Mouse (Mus musculus) naive thymus-derived CD4-positive, alpha-beta T cell, adult 2 months (primary cell): ENCODE measurements around the gene Rilpl1.
A peak's percentile ranks its signal among the peaks of the same experiment; 100 is the strongest.
"Not testable (repeated sequence)": the region's sequence is repeated elsewhere in the genome, so short reads cannot be mapped to it uniquely, and the experiment has no call there.

Experiments
- DNase-seq: peaks from one replicate; pipeline ENCODE4 v3.0.0-alpha.2; 2011; ENCODE audit warnings: low read depth

Rilpl1 gene

DNA sequence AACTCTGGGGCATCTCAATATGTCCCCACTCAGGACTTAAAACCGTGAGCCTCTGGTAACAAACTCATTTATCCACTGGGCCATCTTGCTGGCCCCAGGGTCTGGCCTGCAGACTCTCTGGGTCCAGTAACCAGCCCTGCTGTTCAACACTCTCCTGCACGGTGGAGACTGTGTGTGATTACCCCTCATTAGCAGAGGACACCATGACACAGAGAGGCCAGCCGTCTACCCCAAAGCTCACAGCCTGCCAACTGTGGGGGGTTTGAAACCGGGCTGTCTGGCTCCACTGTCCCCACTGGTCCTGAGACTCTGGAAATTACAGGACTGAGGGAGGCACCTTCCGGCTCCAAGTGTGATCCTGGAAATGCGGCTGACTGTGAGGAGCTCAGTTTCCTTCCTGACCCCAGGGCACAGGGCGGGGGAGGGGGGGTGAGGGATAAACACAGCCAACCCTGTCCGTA lies 2.0 kb downstream of the Rilpl1 start:
- DNase-seq, result no peak

DNA sequence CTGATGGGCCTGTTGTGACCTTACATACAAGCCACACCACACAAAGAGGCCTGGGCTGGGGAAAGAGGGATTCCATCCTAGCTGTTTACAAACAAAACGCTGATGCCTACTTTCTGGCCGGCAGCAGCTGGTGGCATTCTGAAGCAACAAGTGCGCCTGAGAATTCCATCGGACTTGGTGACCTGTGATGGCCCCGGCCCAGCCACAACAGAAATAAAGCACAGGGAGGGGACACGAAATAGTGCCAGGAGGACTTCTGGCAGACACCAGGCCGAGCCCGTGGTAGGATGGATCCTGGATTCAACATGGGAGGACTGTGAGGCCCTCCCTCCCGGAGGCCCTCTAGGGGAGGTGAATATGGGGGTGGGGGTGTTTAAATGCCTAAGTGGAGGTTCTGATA lies 2.4 kb downstream of the Rilpl1 start:
- DNase-seq, result no peak

DNA sequence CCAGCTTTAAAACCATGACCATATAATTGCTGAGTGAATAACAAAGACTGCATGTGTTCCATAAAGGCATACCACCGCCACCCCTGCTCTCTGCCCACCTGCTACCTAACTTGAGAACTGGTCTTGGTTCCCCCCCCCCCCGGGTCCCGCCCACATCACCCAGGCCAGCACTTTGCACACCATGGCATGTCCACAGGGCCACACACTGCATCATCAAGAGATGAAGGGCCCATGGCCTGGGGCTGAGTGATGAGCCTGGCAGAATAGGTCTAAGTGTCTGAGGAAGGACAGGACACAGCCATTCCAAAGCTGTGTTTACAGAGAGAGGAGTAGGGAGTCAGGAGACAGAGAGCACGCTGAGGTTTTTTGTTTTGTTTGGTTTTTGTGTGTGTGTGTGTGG lies 2.8 kb downstream of the Rilpl1 start:
- no peak for DNase-seq

- no peak for DNase-seq
These were observed 6.2 kb downstream of the Rilpl1 start for GRCm38 (mm10) chr5:124524943-124525342.

- peak; percentile 37 for DNase-seq
These were observed 8.2 kb downstream of the Rilpl1 start for GRCm38 (mm10) chr5:124523032-124523431.

- no peak for DNase-seq
These were observed 9.6 kb downstream of the Rilpl1 start for GRCm38 (mm10) chr5:124521588-124521987.

DNA sequence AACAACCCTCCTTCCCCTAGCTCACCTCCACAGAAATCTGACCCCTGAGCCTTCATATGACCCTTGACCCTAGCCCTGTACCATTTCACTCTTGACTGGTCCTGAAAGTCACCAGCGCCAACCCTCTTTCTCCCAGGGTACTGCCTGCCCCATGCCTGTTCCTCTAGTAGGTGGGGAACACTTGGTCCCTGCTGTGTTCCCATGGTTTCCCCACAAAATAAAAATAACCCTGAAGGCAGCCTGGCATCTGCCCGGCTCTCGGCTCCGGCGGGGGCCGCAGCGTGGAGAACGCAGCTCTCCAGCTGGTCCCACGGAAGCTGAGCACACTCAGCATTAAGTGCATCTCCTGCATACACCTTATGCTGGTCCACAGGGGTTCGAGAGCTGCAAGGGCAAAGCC lies 12.5 kb downstream of the Rilpl1 start:
- no peak for DNase-seq

GRCm38 (mm10) chr5:124515789-124516188 lies 15.4 kb downstream of the Rilpl1 start:
- no peak for DNase-seq

DNA sequence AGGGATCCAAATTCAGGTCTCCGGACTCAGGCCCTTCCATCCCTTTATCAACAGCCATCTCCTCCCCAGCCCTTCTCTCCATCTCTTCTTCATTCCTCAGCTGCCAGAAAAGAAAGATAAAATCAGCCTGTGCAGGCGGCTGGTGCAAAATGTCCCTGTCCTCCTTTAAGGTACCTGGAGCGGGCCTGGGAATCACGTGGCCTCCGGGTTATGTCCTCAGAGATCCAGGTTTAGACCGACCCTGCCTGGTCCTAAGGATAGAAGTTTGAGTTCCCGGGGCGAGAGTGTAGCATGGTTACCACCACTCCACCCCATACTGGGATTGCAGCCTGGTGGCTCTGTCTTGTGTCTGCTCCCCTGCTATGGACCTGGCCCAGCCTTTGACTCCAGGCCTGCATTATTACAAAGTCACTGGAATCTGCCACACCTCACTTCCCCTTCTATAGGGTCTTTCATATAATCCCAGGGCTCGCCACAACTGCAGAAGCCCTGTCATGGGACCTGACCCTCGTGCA lies 20.6 kb downstream of the Rilpl1 start:
- DNase-seq, result no peak

GRCm38 (mm10) chr5:124509742-124510237 lies 21.4 kb downstream of the Rilpl1 start:
- no peak for DNase-seq

DNA sequence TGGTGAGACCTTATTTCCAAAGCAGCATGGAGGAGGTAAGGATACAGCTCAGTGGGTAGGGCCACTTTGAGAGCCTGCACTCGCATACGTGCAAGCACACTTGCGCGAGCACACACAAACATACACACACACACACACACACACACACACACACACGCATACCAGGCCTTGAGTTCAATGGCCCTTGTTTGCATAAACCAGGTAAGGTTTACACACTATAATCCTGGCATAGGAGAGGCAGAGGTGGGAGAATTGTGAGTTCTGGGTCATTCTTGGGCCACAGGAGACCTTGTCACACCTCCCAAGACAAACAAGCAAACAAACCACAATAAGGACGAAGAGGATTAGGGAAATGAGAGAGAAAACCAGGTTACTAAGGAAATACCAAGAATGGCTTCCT lies 22.0 kb downstream of the Rilpl1 start:
- no peak for DNase-seq

GRCm38 (mm10) chr5:124506731-124507359 lies 24.3 kb downstream of the Rilpl1 start:
- DNase-seq, result no peak

DNA sequence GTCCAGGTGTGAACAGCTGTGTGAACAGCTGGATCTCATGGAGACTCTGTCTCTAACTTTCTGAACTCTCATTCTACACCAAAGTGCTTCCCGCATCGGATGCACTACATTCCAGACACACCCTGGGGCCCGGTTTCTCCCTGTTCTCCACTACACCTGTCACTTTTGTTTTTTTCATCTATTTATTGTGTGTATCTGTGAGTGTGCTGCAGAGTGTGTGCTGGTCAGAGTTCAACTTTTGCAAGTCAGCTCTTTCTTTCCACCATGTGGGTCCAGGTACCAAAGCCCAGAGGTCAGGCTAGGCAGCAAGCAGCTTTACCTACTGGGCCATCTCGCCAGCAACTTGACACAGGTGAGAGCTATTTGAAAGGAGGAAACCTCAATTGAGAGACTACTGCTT lies 26.0 kb downstream of the Rilpl1 start:
- DNase-seq, result no peak

GRCm38 (mm10) chr5:124503742-124504141 lies 27.4 kb downstream of the Rilpl1 start:
- DNase-seq, result no peak

DNA sequence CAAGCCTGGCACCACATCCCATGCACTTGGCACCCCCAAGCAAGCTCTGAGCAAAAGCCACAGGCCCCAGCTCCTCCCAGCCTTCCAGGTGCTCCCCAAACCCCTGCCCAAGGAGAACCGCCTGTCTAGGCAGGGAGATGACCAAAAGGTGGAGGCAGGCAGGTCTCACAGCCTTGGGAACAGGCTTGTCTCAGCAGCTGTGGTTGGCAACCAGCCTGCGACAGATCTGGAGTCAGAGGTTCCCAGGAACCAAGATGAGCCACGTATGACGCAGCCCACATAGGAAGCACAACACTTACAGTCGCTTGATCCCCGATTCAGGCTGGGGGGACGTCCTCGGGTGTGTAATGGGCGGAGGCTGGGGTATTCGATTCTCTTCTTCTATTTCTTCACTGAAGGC lies 29.6 kb downstream of the Rilpl1 start:
- no peak for DNase-seq

GRCm38 (mm10) chr5:124500573-124500972 lies 30.6 kb downstream of the Rilpl1 start:
- DNase-seq, result peak; percentile 21

GRCm38 (mm10) chr5:124500037-124500436 lies 31.2 kb downstream of the Rilpl1 start:
- DNase-seq, result not testable (repeated sequence)

GRCm38 (mm10) chr5:124499001-124499400 lies 32.2 kb downstream of the Rilpl1 start:
- no peak for DNase-seq

DNA sequence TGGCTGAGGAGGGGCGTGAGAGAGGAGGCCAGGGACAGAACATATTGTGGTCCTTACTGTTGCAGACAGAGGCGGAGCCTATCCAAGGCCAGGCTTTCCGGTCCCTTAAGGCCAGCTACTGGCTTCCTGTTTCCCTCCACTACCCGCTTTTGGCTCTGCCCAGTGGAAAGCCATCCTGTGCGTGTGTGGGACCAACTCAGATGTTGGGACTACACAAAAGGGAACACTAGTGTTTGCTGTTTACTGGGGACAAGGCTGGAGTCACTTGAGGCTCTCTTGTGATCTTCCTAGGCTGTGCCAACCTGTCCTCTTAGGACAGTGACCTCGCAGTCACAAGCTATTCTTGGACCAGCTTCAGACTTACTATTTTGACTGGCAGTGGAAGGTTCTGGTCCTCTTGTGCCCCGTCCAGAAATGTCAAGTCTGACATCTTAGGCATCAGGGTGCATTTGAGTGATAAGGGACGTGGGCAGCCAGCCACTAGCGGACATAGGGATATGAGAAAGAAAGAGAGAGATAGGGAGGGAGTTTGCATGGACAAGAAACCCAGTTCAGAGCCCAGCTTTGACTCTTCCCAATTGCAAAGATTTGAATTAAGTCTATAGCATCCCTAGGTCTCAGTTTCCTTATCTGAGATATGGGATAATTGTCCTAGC lies 32.8 kb downstream of the Rilpl1 start:
- DNase-seq, result peak; percentile 27

GRCm38 (mm10) chr5:124496614-124497514 lies 34.3 kb downstream of the Rilpl1 start:
- DNase-seq, result peak; percentile 86

DNA sequence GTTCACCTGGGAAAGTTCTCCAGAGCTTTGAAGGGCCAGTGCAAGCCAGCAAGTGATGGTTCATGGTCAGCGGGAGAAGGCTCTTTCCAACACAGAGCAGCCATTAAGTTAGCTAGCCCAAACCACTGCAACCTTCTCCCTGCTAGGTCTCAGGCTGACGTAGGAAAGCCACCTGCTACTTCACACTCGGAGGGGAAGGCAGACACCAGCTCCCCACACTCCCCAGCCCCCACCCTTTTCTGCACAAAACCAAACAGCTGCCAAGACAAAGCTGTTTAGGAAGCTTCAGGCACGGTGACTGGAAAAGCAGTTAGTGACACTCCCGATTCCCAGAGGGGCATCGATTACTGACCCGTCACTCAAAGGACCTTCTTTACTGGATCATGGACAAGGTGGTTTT lies 35.6 kb downstream of the Rilpl1 start:
- DNase-seq, result no peak

- peak; percentile 35 for DNase-seq
These were observed 37.7 kb downstream of the Rilpl1 start for GRCm38 (mm10) chr5:124493455-124493854.
